Mouse (Mus musculus): ENCODE measurements around the gene Dph1.

DNA sequence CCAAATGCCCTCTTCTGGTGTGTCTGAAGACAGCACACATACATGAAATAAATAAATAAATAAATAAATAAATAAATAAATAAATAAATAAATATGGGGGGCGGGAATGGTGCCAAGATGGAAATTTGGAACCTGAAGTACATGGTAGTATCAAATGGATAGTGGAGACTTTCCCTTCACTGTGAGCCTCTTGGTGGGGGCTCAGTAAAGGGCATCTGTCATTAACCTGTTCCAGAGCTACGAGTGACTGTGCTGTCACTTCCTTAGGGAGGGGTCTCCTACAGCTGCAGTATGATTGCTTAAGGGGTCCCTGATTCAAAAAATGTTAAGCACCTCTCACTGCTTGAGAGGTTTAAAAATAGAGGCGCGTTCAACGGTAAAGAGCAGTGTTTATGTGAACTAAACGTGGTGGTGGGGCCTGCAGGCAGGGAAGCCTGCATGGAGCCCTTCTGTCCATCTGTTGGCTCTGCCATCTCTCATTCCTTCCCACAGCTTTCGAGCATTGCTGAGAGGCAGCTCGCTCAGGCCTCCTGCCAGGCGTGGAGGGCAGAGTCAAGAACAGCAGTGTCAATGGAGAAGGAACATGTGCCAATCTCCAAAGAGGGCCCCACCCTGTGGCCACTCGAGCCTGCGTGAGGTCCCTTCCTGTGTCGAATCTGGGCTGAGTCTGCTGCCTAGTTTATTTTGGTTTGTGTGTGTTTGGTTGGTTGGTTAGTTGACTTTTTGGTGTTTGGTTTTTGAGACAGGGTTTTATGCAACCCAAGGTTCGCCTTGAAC lies 49.3 kb upstream of the Dph1 start:
- TF ChIP-seq CTCF (conservative IDR thresholded peaks at IDR 0.05; ENCODE audit: low read length) (no peak), POU5F1 (IDR thresholded peaks at IDR 0.05; ENCODE audit: borderline replicate concordance, low read length) (no peak)

Data from E14TG2a.4 (cell line).